Mouse (Mus musculus): Measurements from ENCODE around the gene Draxin.
"Not testable (repeated sequence)": the region's sequence is repeated elsewhere in the genome, so short reads cannot be mapped to it uniquely, and the experiment has no call there.

The Draxin gene

DNA sequence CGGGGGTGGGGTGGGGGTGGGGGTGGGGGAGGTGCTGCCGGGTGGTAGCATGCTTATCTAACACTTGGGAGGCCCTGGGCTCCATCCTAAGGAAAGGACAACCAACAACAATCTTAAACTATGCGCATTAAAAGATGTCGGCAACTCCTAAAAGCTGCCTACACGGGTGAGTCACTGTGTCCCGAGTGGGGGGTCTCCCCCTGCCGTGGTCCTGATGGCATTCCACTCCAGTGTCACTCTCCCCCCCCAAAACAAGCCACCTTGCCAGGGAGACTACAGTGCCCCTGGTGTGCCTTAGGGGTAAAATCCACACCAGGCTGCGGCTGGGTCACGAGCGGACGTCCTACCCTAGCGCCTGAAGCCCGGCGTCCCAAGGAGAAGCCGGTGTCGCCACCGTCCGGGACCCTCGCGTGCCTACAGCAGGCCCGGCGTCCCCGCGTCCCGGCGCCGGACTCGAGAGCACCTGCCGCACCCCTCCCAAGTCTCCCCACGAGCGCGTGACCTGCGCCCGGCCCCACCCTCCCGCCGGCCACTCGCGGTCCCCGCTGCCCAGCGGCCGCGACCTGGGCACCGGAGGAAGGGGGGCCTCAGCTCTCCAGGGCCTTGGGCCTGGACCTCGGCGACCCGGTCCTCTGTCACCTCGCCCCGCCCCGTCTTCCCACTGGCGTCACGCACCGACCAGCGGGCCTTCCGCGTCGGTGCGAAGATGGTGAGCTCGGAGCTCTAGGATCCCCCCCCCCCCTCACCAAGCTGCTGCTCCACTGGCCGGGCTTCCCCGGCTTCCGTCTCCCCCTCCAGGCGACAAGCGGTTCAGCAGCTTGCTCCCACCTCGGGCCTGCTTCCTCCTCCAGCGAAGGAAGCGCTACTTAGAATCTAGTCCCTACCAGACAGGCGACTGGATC, 21.0 kb upstream of the Draxin start, which contains the start of gene Fbxo6:
TSS of gene Fbxo6 (minus strand) at position 874 of the 902 bp plus-strand sequence.
- DNase-seq (ENCODE audit: low read depth, low spot score): peak; percentile 80

DNA sequence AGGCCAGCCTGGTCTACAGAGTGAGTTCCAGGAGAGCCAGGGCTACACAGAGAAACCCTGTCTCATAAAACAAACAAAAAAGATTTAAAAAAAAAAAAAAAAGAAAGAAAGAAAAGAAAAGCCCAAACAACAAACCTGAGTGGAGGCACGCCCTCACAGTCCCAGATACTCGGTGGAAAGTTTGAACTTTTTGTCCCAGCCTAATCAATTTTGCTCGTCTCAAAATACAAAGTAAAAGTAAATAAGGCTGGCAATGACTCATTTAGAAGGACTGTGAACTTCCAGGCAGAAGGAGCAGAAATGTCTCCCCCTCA, 20.4 kb upstream of the Draxin start:
- no peak for DNase-seq (ENCODE audit: low read depth, low spot score)

DNA sequence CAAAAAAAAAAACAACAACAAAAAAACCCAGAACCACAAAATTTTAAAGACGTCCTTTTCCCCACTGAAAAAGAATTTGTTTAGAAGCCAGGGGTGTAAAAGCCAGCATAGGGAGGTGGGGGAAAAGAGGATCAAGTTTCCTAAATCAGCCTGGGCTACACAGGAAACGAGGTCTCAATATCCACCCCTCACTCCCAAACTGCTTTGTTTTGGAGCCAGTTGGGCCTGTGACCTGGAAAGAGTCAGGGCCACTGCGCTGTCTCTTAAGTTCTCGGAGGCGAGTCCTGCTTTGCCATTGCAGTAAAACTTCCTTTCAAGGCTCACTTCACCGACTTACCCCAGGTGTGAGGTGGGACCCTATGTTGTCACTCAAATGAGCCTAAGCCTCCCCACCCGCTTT, 19.7 kb upstream of the Draxin start:
- DNase-seq (ENCODE audit: low read depth, low spot score): no peak

DNA sequence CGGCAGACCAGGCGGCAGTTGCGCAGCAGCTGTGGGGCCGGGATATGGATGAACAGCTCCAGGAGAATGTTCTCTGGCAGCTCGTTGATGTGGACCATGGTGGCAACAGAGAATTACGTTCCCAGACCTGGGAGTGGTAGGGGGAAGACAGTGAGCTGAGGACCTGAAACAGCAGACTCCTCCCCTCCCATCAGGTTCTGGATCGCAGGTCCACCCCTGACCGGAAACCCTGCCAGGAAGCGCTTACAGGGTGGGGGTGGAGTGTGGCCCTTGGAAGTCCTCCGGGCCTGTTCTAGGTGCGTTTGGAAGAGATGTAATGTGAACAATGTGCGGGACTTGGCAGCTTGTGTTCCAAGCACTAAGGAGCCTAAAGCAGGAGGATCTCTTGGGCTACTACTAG, 19.0 kb upstream of the Draxin start:
- no peak for DNase-seq (ENCODE audit: low read depth, low spot score)

DNA sequence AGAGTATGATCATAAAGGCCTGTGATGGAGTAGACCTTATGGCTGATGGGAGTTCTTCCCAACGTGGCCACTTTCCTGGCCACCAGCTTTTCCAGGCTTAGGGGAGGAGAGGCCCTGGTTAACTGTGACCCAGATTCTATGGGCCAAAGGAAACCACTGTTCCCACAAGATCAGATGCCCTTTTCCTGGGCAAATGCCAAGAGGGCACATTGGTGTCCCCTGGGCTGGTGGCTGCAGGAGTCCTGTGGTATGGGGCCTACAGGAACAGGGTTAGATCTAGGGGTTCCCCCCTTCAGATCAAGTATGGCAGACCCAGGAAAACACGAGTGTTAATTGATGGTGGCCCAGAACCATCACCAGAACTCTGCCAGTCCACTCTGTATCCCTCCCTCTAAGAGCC, 17.2 kb upstream of the Draxin start:
- DNase-seq (ENCODE audit: low read depth, low spot score): no peak

DNA sequence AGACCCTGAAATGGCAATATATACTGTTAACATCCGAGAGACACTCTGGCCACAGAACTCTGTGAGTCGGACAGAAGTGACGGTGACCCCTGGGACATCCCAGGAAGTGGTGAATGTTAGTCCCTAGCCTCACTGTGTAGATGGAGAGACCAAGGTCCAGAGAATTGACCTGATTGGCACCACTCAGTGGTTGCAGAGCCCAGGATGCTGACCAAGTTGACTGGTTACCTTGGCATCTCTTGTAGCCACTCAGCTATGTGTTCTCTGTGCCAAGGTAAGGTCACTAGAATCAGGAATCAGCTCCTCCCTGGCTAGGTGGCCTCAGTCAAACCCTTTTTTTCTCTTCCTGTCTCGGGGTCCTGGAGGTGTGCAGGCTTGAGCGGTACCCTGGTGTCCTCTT, 13.2 kb upstream of the Draxin start:
- DNase-seq (ENCODE audit: low read depth, low spot score): no peak

DNA sequence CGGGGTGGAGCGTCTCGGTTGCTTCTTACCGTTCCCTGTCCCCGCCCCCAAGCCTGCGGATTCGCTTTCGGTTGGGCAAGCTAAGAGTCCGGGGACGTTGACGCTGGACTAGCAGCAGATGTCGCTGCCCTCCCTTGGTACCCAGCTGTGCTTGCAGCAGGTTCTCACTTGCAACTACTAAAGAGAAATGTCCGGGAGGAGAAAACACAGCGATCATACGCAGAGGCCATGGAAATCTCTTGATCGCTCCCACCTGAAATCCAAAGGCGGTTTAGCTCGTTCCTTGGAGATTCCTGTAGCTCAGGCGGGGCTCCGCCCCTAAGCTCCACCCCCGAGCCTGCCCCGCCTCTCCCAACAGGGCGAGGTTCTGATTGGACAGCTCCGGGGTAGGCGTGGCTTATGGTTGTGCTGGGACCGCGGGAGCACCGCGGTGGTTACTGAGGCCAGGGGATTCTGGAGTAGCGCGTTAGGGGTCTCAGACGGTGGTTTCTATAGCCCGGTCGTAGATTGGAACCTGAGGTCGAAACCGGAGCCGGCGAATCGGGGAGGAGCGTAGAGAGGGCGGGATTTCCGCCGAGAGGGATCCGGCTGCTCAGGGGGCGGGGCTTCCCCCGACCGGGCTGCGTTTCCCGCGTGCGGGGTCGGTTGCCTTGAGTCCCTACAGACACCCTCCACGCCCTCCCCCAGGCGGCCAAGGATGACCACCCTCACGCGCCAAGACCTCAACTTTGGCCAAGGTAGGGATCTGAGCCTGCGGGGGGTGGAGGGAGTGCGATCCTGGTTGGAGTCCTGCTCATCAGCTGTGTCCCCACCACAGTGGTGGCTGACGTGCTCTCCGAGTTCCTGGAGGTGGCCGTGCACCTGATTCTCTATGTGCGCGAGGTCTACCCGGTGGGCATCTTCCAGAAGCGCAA, 9.9 kb upstream of the Draxin start:
- DNase-seq (ENCODE audit: low read depth, low spot score): peak; percentile 91

DNA sequence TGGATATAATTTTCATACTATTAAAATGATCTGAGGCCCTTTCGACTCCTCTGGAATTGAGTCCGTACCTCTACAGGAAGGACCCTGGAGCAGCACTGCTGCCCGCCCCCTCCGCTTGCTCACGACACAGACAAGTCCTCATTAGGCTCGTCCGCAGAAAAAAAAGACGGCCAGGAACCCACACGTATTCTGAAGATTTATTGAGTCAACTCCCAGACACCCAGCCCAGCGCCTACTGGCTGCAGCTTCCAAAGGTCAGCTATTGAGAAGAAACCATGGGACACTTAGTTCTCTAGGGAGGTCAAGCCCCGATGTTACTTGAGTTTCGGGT, 9.2 kb upstream of the Draxin start:
- no peak for DNase-seq (ENCODE audit: low read depth, low spot score)

DNA sequence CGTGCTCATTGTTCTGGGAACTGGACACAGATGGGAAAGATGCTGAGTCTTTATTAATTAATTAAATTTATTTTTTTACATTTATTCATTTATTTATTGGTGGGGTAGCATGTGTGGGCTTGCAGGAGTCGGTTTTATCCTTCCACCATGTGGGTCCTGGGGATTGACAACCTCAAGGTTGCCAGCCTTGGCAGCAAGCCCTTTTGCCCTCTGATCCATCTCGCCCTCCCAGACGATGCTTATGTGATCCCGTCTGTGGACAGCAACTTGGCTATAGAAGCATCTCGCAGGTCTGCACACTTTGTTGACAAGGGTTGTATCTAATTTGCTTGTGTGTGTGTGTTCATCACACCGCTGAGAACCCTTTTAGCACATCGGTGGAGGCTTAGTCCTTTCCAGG, 7.0 kb upstream of the Draxin start:
- no peak for DNase-seq (ENCODE audit: low read depth, low spot score)

DNA sequence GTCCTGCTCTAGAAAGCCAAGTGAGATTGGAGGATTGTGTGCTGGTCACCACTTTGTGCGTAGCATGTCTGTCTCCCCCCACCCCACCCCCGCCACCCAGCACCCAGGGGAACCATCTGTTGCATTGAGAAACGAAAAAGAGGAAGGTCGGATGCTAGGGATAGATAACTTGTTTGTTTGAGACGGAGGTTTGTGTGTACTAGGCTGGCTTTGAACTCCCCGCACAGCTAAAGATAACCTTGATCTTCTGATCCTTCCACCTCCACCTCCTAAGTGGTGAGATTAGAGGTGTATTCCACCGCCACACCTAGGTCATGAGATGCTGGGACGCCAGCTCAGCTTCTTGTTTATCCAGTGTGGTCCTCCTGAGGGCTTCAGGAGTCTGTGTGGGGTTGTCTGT, 4.5 kb upstream of the Draxin start:
- DNase-seq (ENCODE audit: low read depth, low spot score): no peak

DNA sequence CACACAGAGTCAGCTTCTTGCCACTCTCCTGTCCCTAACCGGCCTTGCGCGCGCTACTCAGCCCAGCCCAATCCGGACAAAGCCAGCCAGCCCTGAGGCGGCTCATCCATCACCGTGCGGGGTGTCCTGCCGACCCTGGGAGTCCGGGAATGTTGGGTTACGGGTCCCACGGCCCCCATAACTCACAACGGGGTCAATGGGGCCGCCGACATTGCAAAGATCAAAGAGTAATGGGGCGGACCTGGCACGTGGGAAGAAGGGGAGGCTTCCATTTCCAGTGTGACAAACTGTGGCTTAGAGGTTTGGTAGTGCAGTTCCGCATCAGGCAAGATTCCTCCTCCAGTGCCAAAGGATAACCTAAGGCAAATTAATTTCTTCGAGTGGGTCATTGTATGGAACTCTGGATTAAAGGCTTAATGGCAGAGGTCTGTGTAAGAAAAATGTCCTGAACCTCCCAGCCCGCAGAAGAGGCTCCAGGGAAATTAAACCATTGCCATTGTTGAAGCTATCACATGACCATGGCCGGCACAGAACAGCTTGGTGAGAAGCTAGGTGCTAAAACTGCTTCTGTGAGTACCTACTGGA, 1.1 kb upstream of the Draxin start:
- peak; percentile 60 for DNase-seq (ENCODE audit: low read depth, low spot score)

DNA sequence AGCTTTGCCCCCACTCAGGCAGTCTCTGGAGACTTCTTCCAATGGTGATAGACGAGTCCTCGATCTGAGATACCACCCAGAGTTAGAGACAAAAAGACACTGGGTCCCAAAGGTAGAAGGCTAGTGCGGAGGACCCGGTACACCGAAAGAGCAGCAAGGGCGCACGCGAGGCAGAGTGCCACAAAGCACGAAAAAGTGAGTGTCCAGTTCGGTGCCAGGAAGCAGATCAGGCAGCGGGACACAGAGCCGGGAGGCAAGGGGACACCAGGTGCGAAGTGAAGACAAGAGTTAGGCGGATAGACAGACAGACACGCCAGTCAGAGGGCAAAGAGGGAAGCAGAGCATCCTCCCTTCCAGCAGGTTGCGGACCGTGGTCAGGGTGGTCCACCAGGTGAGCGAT, 365 bp downstream of the Draxin start, which contains the start of gene Mad2l2:
TSS of gene Mad2l2 (plus strand) at position 252 of the 400 bp plus-strand sequence.
- no peak for DNase-seq (ENCODE audit: low read depth, low spot score)

DNA sequence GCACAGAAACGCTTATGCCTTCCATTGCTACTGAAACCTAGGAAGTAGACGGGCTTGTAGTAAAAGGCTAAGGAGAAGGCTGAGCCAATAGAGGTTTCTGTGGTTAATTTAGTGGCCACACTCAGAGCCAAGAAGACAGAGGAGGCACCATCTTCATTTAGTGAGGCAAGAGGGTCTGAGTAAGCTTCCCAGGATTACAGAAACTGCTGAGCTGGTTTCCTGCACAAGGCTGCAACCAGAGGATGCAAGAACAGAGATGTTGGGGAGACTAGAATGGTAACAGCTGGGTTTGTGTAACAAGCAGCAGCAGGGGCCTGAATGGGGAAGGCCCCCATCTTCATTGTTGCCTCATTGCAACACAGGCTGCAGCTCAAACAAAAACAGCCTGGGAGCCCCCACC, 1.8 kb downstream of the Draxin start:
- no peak for DNase-seq (ENCODE audit: low read depth, low spot score)

DNA sequence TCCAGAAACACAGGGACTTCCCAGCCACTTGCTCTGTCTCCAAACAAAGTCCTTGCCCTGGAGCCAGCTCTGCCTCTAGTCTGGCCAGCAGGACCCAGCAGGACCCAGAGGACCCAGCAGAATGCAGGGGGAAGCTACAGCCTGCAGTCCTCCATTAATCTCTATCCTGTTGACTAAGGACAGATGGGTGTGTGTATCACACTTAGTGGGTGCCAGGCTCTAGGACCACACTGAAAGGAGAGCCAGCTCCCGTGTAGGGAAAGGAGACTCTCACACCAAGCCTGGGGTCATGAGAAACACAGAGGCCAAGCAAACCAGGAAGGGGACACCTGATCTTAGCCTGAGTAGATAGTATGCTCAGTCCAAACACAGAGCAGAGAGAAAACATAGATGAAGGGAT, 2.3 kb downstream of the Draxin start:
- no peak for DNase-seq (ENCODE audit: low read depth, low spot score)

DNA sequence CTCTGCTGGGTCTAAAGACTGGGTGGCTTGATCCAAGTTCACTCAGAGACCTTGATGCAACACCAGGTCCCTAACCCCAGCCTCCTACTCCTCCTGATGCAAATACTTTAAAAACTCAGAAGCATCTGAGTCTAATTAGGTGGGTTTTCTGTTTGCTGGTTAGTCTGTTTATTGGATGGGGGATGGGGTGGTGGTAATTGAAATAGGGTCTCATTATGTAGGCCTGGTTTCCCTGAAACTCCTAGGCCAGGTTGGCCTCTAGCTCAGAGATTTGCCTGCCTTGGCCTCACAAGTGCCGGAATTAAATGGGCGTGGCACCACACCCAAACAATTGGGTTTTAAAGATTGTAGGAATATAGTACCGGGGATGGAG, 7.8 kb downstream of the Draxin start:
- DNase-seq (ENCODE audit: low read depth, low spot score): no peak

DNA sequence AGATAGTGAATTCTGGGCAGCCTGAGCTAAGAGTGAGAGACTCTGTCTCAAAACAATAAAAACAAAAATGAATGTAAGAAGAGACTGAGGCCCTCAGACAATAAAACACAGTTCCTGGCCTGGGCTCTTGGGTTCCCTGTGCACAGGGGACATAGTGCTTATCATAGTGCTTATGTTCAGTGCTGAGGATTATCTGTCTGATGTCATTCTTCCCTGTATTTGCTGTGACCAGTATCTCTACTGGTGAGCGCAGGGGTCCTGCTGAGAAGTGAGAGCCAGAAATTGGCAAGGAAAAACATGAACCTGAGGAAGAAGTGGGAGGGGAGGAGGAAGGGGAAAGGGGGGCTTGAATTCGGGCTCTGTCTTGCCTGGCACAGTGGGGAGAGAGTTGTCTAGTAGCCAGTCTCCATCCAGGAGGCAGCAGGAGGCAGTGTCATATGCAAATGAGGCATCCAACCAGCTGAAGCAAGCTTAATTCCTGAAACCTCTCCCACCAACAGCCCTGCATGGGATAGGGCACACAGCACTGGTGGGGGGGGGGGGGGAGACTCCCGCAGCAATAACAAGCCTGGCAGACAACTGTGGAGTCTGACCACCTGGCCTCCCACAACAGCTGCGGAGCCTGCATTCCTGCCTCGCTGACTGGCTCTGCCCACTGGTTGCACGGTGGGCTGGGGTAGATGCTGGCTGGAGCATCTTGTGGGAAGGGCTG, 8.4 kb downstream of the Draxin start:
- peak; percentile 83 for DNase-seq (ENCODE audit: low read depth, low spot score)

DNA sequence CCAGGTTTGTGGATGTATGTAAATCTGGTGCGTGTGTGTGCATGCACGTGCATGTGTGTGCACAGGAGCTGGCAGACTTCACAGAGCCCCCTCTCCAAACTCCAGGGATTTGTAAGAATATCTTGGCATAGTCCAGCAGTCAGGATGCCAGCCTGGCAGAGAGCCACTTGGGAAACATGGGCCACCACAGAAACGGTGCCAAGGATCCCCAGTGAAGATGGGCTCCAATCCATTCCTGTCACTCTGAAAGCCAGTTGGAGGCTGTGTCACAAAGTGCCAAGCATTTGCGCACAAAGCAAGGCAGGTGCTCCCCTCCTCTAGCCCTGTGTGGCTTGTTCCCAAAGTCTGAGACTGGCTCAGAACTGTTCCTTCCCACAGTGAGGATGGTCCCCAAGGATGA, 9.1 kb downstream of the Draxin start:
- no peak for DNase-seq (ENCODE audit: low read depth, low spot score)

DNA sequence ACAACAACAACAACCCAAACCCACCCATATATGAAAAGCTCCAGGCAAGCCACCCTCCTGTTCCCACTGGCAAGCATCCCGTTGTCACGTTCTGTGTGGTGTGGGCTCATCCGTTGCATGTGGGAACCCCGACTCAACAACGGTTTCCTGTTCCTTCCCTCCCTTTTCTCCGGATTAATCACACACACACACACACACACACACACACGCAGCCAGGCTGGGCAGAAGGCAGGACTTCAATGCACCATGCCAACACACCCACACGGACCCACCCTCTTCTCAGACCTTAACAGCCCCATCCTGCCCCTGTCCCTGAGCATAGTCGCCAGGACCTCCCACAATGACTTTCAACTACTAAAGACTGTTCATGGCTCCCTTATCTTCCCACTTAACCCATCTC, 9.9 kb downstream of the Draxin start:
- DNase-seq (ENCODE audit: low read depth, low spot score): no peak

DNA sequence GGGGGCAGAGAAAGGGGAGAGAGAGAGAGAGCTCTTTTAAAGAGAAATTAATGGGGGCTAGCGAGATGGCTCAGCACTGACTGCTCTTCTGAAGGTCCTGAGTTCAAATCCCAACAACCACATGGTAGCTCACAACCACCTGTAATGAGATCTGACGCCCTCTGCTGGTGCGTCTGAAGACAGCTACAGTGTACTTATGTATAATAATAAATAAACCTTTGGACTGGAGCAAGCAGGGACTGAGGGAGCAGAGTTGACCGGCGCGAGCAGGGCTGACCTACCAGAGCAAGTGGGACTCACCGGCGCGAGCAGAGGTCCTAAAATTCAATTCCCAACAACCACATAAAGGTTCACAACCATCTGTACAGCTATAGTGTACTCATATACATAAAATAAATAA, 10.9 kb downstream of the Draxin start:
- DNase-seq (ENCODE audit: low read depth, low spot score): not testable (repeated sequence)

DNA sequence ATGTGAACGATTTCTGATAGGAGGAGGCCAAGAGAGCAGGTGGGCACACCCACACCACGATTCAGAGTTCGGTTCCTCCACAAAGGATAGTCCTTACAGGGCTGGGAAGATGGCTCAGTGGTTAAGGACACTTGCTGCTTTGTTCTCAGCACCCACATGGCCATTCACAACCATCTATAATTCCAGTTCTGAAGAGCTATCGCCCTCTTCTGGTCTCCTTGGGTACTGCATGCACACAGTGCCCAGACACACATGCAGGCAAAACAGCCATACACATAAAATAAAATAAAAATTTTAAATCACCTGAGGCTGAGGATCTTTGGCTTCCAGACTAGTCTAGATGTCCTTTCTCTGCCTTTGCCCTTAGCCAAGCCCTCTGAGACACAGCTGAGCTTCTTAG, 13.1 kb downstream of the Draxin start:
- no peak for DNase-seq (ENCODE audit: low read depth, low spot score)

DNA sequence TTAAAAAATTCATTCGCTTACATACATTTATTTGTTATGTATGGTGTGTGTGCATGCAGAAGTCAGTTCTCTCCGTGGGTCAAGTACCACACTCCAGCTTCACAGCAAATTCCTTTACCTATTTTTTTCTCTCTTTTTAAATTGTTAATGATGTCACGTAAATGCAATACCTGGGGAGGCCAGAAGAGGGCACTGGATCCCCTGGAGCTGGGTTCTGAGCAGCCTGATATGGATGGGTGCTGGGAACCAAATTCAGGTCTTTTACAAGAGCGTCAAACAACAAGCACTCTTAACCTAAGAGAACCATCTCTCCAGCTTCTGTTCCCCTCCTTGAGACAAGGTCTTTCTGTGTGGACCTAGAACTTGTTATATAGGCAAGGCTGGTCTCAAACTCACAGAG, 13.8 kb downstream of the Draxin start:
- no peak for DNase-seq (ENCODE audit: low read depth, low spot score)

DNA sequence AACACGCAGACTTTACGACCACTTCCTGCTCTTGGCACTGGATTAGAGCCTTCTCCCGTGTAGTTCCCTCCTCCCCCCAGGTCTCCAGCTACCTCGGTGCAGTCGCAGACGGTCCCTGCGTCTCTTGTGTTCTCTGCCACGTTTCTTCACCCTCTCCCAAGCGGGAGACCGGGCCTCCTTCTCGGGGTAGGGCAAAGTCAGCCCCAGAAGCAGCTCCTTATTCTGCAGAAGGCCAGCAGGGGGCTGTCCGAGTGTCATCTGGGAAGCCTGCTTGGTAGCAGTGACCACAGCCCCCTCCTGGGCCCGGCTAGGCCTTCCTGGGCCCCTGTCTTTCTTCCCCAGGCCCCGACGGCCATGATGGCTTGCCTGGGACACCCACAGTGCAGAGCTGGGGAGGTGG, 15.0 kb downstream of the Draxin start:
- DNase-seq (ENCODE audit: low read depth, low spot score): peak; percentile 52

All from forelimb bud, embryonic 11.5 days (tissue).